Mouse (Mus musculus) forebrain, postnatal 0 days (tissue): ENCODE results near the gene Acad12. TPM values are rescaled to one million over a fixed set of nuclear protein-coding genes. Genes with fewer than 3 reads are reported as not detected.
A peak's percentile ranks its signal among the peaks of the same experiment; 100 is the strongest.
"Not testable (repeated sequence)": the region's sequence is repeated elsewhere in the genome, so short reads cannot be mapped to it uniquely, and the experiment has no call there.

Source experiments
- ATAC-seq: fragments of 200-750 bp; cut with Nextera tagmentation; 2 replicates; pipeline ENCODE4 v1.8.0; 2017; ENCODE audit warnings: mild to moderate bottlenecking, moderate library complexity
- DNase-seq: peaks from one replicate; pipeline ENCODE4 v3.0.0-alpha.2; 2015
- H3K27ac ChIP-seq: fragments of 300-500 bp; sonication (generic); 2 replicates; pipeline ENCODE4 v1.5.1; 2014; ENCODE audit warnings: low read depth, mild to moderate bottlenecking, antibody characterized with exemption, low read length, moderate library complexity, mixed read lengths
- H3K27me3 ChIP-seq: fragments of 300-500 bp; sonication (generic); 2 replicates; pipeline ENCODE4 v1.6.1; 2014; ENCODE audit warnings: mild to moderate bottlenecking, low read length, mixed read lengths; ENCODE audit not compliant: insufficient read depth
- H3K36me3 ChIP-seq: fragments of 300-500 bp; sonication (generic); 2 replicates; pipeline ENCODE4 v1.6.1; 2014; ENCODE audit warnings: mild to moderate bottlenecking, moderate library complexity; ENCODE audit not compliant: insufficient read depth
- H3K4me1 ChIP-seq: fragments of 300-500 bp; sonication (generic); 2 replicates; pipeline ENCODE4 v1.6.1; 2014; ENCODE audit warnings: antibody characterized with exemption; ENCODE audit not compliant: insufficient read depth
- H3K4me2 ChIP-seq: fragments of 300-500 bp; sonication (generic); 2 replicates; pipeline ENCODE4 v1.6.1; 2014; ENCODE audit warnings: low read depth, mild to moderate bottlenecking, moderate library complexity
- H3K4me3 ChIP-seq: fragments of 300-500 bp; sonication (generic); 2 replicates; pipeline ENCODE4 v1.5.1; 2014; ENCODE audit warnings: low read depth, low read length, mixed read lengths
- H3K9ac ChIP-seq: fragments of 300-500 bp; sonication (generic); 2 replicates; pipeline ENCODE4 v1.6.1; 2014; ENCODE audit warnings: mild to moderate bottlenecking
- H3K9me3 ChIP-seq: fragments of 300-500 bp; sonication (generic); 2 replicates; pipeline ENCODE4 v1.6.1; 2016; ENCODE audit warnings: low read length
- CTCF ChIP-seq: sonication (generic); IDR thresholded peaks from 2 replicates; pipeline ENCODE4 v1.5.1; 2016; ENCODE audit warnings: antibody characterized with exemption, control low read depth, low read depth
- WGBS: fragments of 180-500 bp; shearing (Covaris S2); extraction: QIAGEN DNeasy Blood & Tissue Kit; methylation state at CpG from one replicate; pipeline ENCODE4 v1.1.7; 2014; 5-methylcytosine and 5-hydroxymethylcytosine counted together
- polyA plus RNA-seq: library from polyadenylated mRNA; unstranded; fragments of >200 nt; fragmentation: Nextera tagmentation; extraction: Ambion mirVana; gene quantifications from 2 replicates; pipeline ENCODE4 v1.2.1, GENCODE M21; 2015
- total RNA-seq: library from RNA; depleted of rRNA; stranded (reverse); fragments of >200 nt; gene quantifications from 2 replicates; pipeline ENCODE4 v1.2.3, GENCODE M21; 2014

Gene Acad12
- total and polyA plus RNA-seq, 2 experiments from 2014 or later = 0.96 to 1.4 TPM

DNA sequence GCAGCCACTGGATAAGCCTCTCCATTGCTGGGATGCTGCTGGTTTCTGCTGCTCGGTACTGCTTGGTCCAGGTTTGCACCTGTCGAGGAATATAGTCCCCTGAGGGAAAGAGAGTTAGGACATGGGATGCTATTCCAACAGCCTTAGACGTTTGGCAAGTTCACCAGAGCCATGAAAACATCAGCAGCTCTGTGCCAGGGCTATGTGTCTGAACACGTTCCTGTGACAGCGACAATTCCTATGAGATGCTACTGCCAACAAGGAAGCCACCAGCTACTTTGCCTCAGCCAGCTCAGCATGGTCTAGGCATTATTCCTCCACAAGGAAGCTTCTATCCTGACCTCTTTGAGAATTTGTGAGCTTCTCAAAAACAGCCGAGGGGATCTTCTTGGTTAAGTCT, 18.6 kb upstream of the Acad12 start:
- no peak overlapping the region for H3K9ac ChIP-seq
- H3K36me3 ChIP-seq = no peaks in the 10 kb centered on the region
- no peak overlapping the region for H3K4me2 ChIP-seq
- DNase-seq = no peak
- H3K27me3 ChIP-seq = no peaks in the 10 kb centered on the region
- no peak overlapping the region for H3K27ac ChIP-seq
- WGBS = 82% methylated on average over 6 of the region's 6 CpGs
- no peak for ATAC-seq
- H3K4me1 ChIP-seq = no peaks in the 10 kb centered on the region
- TF ChIP-seq CTCF = no peak
- no peaks in the 10 kb centered on the region for H3K9me3 ChIP-seq
- no peak overlapping the region for H3K4me3 ChIP-seq

DNA sequence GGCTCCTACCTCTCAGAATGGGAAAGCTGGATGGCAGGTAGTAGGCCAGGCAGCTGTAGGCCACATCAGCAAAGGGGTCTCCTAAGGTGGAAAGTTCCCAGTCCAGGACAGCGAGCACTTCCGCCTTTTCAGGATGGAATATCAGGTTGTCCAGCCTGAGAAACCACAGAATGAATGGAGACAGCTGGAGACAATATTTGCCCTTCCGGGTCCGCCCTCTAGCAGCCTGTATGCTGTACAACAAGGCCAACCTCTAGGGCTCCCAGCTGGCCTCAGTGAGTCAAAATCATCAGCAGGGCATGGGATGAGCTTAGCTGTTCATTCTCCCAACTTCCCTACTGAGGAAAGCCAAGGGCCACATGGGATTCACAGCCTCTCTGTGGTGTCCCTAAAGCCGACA, 15.9 kb upstream of the Acad12 start:
- no peak overlapping the region for H3K4me3 ChIP-seq
- ATAC-seq (no peak), DNase-seq (no peak)
- H3K9ac ChIP-seq = no peak overlapping the region
- no peak overlapping the region for H3K27ac ChIP-seq
- H3K9me3 ChIP-seq = no peaks in the 10 kb centered on the region
- no peak for TF ChIP-seq CTCF
- no peaks in the 10 kb centered on the region for H3K4me1 ChIP-seq
- H3K27me3 ChIP-seq = no peaks in the 10 kb centered on the region
- H3K36me3 ChIP-seq = no peaks in the 10 kb centered on the region
- 93% methylated on average over 5 of the region's 5 CpGs for whole genome bisulfite sequencing
- H3K4me2 ChIP-seq = no peak overlapping the region

DNA sequence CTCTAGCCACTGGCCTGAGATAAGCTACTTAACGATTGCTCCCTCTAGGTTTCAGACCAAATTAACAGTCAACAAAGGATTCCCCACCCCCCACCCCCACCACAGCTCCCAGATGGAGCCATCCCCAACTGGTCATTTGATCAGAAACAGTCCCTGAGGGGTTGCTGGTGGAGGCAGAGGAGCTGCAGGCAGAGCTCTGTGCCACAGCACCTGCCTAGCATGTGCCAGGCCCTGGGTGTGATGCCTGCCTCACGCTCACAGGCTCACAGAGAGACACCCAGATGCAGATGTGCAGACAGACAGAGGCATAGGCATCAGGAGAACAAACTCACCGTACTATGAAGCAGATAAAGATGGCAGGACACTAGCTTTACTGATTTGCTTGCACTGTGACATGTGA, 14.1 kb upstream of the Acad12 start:
- no peak overlapping the region for H3K9ac ChIP-seq
- H3K4me2 ChIP-seq = no peak overlapping the region
- no peak for TF ChIP-seq CTCF

DNA sequence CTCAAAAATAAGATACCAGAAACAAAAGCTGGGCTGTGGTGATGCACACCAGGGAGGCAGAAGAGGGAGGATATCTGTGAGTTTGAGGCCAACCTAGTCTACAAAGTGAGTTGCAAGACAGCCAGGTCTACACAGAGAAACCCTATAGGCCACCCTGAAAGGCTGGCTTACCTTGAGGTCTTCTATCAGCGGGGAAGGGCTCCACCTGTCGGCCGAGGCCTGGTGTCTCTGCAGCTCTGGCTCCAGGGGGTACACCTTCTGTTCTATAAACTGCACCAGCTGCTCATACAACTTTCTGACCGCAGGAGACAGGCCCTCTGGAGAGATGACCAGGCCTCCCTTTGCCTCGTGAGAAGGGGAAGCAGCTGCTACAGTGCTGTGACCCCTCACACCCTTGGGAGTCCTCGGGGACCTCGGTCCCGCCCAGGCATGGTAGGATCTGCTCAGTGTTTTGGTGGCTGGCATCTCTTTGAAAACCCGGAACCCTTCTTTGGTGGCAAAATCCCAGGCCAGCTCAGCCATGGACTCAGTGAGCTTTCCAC, 12.4 kb upstream of the Acad12 start:
- H3K36me3 ChIP-seq, H3K4me1 ChIP-seq, H3K9me3 ChIP-seq, ATAC-seq, DNase-seq, H3K4me3 ChIP-seq, H3K27me3 ChIP-seq, H3K9ac ChIP-seq, H3K27ac ChIP-seq, H3K4me2 ChIP-seq: not testable (repeated sequence)
- WGBS = 79% methylated on average over 9 of the region's 9 CpGs

More for the DNA sequence above, 14.1 kb upstream of the Acad12 start:
- DNase-seq = no peak
- Histone ChIP-seq H3K4me1 (no peaks in the 10 kb centered on the region), H3K9me3 (no peaks in the 10 kb centered on the region), H3K27me3 (no peaks in the 10 kb centered on the region), H3K36me3 (no peaks in the 10 kb centered on the region), H3K4me3 (no peak overlapping the region), H3K27ac (no peak overlapping the region)
- WGBS = 44% methylated on average over 3 of the region's 3 CpGs
- no peak for ATAC-seq

DNA sequence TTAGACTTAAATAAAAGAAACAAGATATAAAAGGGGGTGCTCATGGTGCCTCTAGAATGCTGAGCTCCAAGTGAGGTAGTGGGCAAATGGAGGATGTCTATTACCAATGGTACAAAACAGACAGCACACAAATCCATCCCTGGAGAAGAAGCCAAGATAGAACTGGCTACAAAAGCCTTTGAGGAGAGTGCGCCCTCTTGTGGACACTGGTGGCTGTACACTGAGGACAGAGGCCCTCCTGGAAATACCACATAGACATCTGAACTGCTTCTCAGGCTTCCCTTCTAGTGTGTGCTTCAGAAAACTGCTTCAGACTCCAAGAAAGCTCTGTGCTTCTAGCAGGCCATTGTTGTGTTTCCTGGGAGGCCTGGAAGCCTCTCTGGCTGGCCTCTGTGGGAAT, 9.1 kb upstream of the Acad12 start:
- H3K36me3 ChIP-seq = no peaks in the 10 kb centered on the region
- no peak overlapping the region for H3K27ac ChIP-seq
- no peaks in the 10 kb centered on the region for H3K27me3 ChIP-seq
- H3K4me2 ChIP-seq = no peak overlapping the region
- peak; percentile 78 for TF ChIP-seq CTCF
- no peak overlapping the region for H3K9ac ChIP-seq
- no peaks in the 10 kb centered on the region for H3K9me3 ChIP-seq
- H3K4me1 ChIP-seq = no peaks in the 10 kb centered on the region
- DNase-seq (peak; percentile 59), ATAC-seq (no peak)
- 0% methylated on average over 1 of the region's 1 CpGs for WGBS
- H3K4me3 ChIP-seq = no peak overlapping the region

DNA sequence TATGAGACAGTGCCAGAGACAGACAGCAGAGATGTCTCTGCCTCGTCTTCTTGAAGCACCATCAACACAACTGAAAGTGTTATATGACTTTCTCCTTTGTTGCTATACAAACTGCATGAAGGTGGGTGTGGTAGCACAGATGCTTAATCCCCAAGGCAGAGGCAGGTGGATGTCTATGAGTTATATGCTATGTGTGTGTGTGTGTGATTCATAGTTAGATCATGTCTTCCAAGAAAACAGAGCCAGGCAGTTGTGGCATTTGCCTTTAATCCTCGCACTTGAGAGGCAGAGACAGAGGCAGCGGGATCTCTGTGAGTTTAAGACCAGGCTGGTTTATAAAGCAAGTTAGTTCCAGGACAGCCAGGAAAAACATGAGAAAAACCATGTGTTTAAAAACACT, 4.5 kb upstream of the Acad12 start:
- no peak overlapping the region for H3K27ac ChIP-seq
- 79% methylated on average over 3 of the region's 3 CpGs for WGBS
- DNase-seq = no peak
- H3K4me2 ChIP-seq = no peak overlapping the region
- TF ChIP-seq CTCF = no peak
- H3K4me3 ChIP-seq = no peak overlapping the region
- no peaks in the 10 kb centered on the region for H3K36me3 ChIP-seq
- ATAC-seq = no peak
- H3K27me3 ChIP-seq = no peaks in the 10 kb centered on the region
- H3K9me3 ChIP-seq = no peaks in the 10 kb centered on the region
- H3K4me1 ChIP-seq = peaks cover 8% of the 10 kb centered on the region; the same call in 1 of the 2 replicates
- H3K9ac ChIP-seq = no peak overlapping the region

DNA sequence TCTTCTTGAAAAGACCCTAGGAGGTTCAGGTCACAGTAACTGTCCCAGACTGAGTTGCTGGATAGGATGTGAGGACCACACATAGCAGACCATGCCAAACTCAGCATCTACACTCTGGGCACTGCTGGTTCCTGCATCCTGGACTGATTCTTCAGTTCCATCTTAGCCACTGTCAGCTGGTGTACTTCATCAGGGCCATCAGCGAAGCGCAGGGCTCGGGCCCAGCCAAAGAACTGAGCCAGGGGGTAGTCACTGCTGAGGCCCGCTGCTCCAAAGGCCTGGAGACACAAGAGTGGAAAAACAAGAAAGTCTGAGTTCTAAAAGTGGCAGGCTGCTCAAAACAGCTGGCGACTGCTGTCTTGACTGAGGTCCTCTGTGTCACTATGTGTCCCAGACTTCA, 2.4 kb upstream of the Acad12 start:
- Histone ChIP-seq H3K4me2 (no peak overlapping the region), H3K27ac (no peak overlapping the region), H3K9me3 (no peaks in the 10 kb centered on the region), H3K27me3 (no peaks in the 10 kb centered on the region), H3K9ac (no peak overlapping the region), H3K4me1 (peaks cover 8% of the 10 kb centered on the region; the same call in 1 of the 2 replicates), H3K4me3 (no peak overlapping the region), H3K36me3 (no peaks in the 10 kb centered on the region)
- 97% methylated on average over 5 of the region's 5 CpGs for WGBS
- TF ChIP-seq CTCF = no peak
- DNase-seq = no peak
- ATAC-seq = no peak

DNA sequence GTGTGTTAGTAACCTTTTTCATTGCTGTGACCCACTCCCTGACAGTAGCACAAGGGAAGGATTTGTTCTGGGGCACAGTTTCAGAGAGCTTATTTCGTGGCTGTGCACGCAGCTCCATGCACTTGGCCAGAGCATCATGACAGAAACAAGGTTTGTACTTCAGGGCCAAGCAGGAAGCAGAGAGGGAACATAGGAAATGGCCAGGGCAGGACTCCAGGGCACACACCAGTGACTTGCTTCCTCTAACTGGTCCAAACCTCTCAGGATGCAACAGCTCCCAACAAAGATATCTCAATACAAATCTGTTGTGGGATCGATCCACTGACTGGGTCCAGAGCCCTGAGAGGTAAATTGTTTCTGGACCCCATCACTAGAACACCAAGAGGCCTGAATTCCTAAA, 3.8 kb downstream of the Acad12 start:
- H3K4me1 ChIP-seq, H3K9ac ChIP-seq, H3K27ac ChIP-seq, H3K36me3 ChIP-seq, H3K27me3 ChIP-seq, DNase-seq, H3K9me3 ChIP-seq, H3K4me3 ChIP-seq, H3K4me2 ChIP-seq, ATAC-seq: not testable (repeated sequence)
- 87% methylated on average over 3 of the region's 3 CpGs for WGBS
